Mouse (Mus musculus): ENCODE results near the gene 9230112D13Rik.

The 9230112D13Rik gene

DNA sequence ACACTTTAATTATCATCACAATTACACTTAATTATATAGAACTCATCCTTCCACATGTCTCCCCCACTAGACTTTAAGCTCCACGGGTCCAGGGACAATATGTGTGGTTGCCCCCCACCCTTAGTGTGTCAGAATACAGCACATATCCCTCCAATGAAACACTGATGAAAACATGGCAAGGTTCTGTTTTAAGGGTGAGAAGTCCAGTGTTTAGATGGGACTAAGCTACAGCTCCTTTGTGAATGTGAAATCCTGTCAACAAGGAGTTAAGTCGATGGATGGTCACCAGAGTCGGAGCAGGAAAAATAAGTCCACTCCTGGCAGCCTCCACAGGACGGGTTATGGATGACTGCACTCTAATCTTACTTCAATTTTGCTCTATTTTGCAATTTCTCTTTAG, 22.3 kb downstream of the 9230112D13Rik start:
- ATAC-seq (ENCODE audit: low TSS enrichment), result no peak

DNA sequence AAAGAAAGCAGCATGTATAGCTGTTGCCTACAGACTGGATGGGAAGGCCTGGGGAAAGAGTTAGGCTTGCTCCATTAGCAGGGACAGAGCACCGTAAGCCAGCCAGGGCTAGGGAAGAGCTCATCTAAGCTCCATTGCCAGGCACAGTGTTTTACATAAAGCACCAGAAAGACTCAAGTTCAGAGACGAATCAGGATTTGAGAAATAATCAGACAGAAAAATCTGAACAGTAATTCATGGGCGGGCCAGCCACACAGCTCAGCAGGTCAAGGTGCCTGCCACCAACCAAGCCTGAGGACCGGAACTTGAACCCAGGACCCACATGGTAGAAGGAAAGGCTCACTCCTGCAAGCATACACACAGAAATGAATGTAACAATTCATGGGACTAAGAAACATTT, 22.9 kb downstream of the 9230112D13Rik start:
- ATAC-seq (ENCODE audit: low TSS enrichment), result no peak

DNA sequence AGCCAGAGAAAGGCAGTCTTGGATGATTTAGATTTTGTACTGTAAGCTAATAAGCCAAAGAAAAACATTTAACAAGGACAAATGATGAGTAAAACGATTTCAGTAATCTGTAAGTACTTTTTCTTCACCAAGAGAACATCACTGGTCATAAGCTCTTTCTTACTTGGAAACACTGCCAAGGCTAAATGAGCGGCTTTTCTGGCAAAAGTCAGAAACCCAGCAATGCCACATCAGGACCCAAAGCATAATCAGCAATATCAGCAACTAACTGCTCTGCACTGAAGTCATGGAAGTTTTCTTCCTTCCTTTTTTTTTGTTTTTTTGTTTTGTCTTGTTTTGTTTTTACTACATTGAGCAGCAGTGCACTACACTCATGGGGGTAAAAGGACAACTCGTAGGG, 25.3 kb downstream of the 9230112D13Rik start:
- ATAC-seq (ENCODE audit: low TSS enrichment), result no peak

DNA sequence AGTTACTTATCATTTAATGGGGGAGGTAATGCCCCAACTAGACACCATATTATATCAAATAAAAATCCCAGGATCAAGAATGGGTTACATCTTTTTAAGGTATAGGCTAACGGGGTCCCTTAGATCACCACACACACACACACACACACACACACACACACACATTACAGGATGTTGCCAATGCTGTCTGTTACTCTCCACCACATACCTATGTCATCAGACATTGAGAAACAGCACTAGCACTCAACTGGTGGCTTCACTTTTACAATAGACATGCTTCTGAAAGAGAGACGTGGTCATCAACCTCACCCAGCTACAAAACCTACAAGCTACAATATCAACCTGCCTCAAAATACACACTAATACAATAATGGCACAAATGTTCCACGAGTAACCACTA, 28.9 kb downstream of the 9230112D13Rik start:
- ATAC-seq (ENCODE audit: low TSS enrichment), result no peak

- ATAC-seq (ENCODE audit: low TSS enrichment), result no peak
These were observed 29.9 kb downstream of the 9230112D13Rik start for GRCm38 (mm10) chr14:34492688-34493087.

GRCm38 (mm10) chr14:34490965-34491364, 31.6 kb downstream of the 9230112D13Rik start:
- no peak for ATAC-seq (ENCODE audit: low TSS enrichment)

- ATAC-seq (ENCODE audit: low TSS enrichment), result no peak
These were observed 32.7 kb downstream of the 9230112D13Rik start for GRCm38 (mm10) chr14:34489928-34490327.

GRCm38 (mm10) chr14:34486169-34486568, 36.4 kb downstream of the 9230112D13Rik start:
- ATAC-seq (ENCODE audit: low TSS enrichment), result no peak

GRCm38 (mm10) chr14:34483469-34484341, 38.9 kb downstream of the 9230112D13Rik start:
- peak; percentile 41; the same call in 1 of the 2 replicates for ATAC-seq (ENCODE audit: low TSS enrichment)

GRCm38 (mm10) chr14:34471591-34471990, 51.0 kb downstream of the 9230112D13Rik start:
- no peak for ATAC-seq (ENCODE audit: low TSS enrichment)

GRCm38 (mm10) chr14:34466291-34466690, 56.3 kb downstream of the 9230112D13Rik start:
- ATAC-seq (ENCODE audit: low TSS enrichment), result peak; percentile 91
